33 mouse cellular contexts compared by ENCODE assay signal in the genomic region with DNA sequence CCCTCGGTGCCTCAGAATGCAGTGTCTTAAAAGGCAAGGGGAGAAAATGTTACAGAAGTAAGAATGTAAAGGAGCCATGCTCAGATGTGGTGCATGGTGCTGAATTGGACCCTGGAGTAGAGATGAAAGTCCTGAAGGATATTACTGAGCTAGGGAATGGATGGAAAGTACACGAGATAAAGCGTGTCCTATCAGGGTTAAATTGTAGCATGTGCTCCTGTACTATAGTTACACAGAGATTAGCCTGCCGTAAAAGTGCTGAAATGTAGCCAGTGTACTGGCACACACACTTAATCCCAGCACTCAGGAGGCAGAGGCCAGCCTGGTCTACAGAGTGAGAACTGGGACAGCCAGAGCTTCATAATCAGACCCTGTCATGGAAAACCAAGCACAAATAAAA.
"Had no signal": no experiment of that assay in that cellular context is flagged by ENCODE, and none has a peak within 500 bp of the region (broad histone marks: within the 10 kb centered on the region; RNA-seq: fewer than 3 reads in every experiment).

No protein-coding gene starts in this region.

- H3K4me2 ChIP-seq: heart, embryonic 11.5 days; heart, embryonic 12.5 days; heart, embryonic 13.5 days; heart, embryonic 15.5 days; hindbrain, embryonic 12.5 days; hindbrain, embryonic 13.5 days; hindbrain, embryonic 14.5 days; hindbrain, embryonic 15.5 days; kidney, embryonic 15.5 days had no signal

- H3K4me1 ChIP-seq: heart, embryonic 10.5 days; heart, embryonic 12.5 days; heart, embryonic 13.5 days; heart, embryonic 15.5 days; hindbrain, embryonic 10.5 days; hindbrain, embryonic 12.5 days; hindbrain, embryonic 13.5 days; hindbrain, embryonic 15.5 days; kidney, embryonic 15.5 days had no signal

- H3K9me3 ChIP-seq: heart, embryonic 10.5 days; heart, embryonic 12.5 days; heart, embryonic 13.5 days; heart, embryonic 15.5 days; hindbrain, embryonic 10.5 days; hindbrain, embryonic 12.5 days; hindbrain, embryonic 13.5 days; hindbrain, embryonic 15.5 days; kidney, embryonic 15.5 days had no signal

- H3K27me3 ChIP-seq: heart, embryonic 12.5 days; heart, embryonic 13.5 days; heart, embryonic 15.5 days; hindbrain, embryonic 12.5 days; hindbrain, embryonic 13.5 days; hindbrain, embryonic 15.5 days; kidney, embryonic 15.5 days had no signal

- H3K9ac ChIP-seq: heart, embryonic 12.5 days; heart, embryonic 13.5 days; heart, embryonic 15.5 days; hindbrain, embryonic 12.5 days; hindbrain, embryonic 13.5 days; hindbrain, embryonic 14.5 days; hindbrain, embryonic 15.5 days; kidney, embryonic 15.5 days had no signal

- H3K27ac ChIP-seq: heart, adult 2 months; heart, embryonic 10.5 days; heart, embryonic 13.5 days; heart, embryonic 15.5 days; hindbrain, embryonic 10.5 days; hindbrain, embryonic 12.5 days; hindbrain, embryonic 13.5 days; hindbrain, embryonic 14.5 days; hindbrain, embryonic 15.5 days; hindbrain, postnatal 0 days; kidney, embryonic 15.5 days; kidney, postnatal 0 days; layer of hippocampus, adult 2 months; left cerebral cortex, adult 2 months had no signal

- ATAC-seq: hindbrain, embryonic 16.5 days; hindbrain, postnatal 0 days; inflammation-experienced regulatory T-cells, adult 6 months had no signal

- DNase-seq: heart, adult 2 months; heart, postnatal 10 days; heart, postnatal 14 days; heart, postnatal 36 days; heart, postnatal 4 days; kidney, adult 11 months; kidney, adult 2 months; kidney, adult 8-10 months; kidney, adult 9 months; kidney, postnatal 10 days; kidney, postnatal 14 days; kidney, postnatal 25 days; kidney, postnatal 36 days; kidney, postnatal 4 days; layer of hippocampus, adult 9-11 months; layer of hippocampus, postnatal 36 days had no signal

- H3K4me3 ChIP-seq: heart, adult 2 months; heart, embryonic 10.5 days; heart, embryonic 12.5 days; heart, embryonic 13.5 days; heart, embryonic 15.5 days; hindbrain, embryonic 10.5 days; hindbrain, embryonic 12.5 days; hindbrain, embryonic 13.5 days; hindbrain, embryonic 15.5 days; kidney, embryonic 15.5 days; layer of hippocampus, adult 2 months; left cerebral cortex, adult 2 months had no signal
